Mouse (Mus musculus) brain, embryonic 18.5 days (tissue): ENCODE measurements around the gene Rbpjl.

ENCODE experiments used
- DNase-seq: peaks from one replicate; pipeline ENCODE4 v3.0.0-alpha.2; 2012; ENCODE audit warnings: low read depth, low spot score

Rbpjl gene

GRCm38 (mm10) chr2:164445399-164446085 is 42.6 kb downstream of the Rbpjl start:
- DNase-seq: no peak

- DNase-seq: no peak
Measured at GRCm38 (mm10) chr2:164446086-164446469, 43.1 kb downstream of the Rbpjl start.

GRCm38 (mm10) chr2:164448140-164448539 is 45.2 kb downstream of the Rbpjl start:
- no peak for DNase-seq

- DNase-seq: no peak
Measured at GRCm38 (mm10) chr2:164448921-164449320, 46.0 kb downstream of the Rbpjl start.

GRCm38 (mm10) chr2:164449341-164450042 is 46.6 kb downstream of the Rbpjl start:
- DNase-seq: no peak

- DNase-seq: no peak
Measured at GRCm38 (mm10) chr2:164452000-164452676, 49.2 kb downstream of the Rbpjl start.

- no peak for DNase-seq
Measured at GRCm38 (mm10) chr2:164453047-164453757, 50.3 kb downstream of the Rbpjl start.

GRCm38 (mm10) chr2:164453887-164454500 is 51.1 kb downstream of the Rbpjl start:
- DNase-seq: no peak

- no peak for DNase-seq
Measured at GRCm38 (mm10) chr2:164454846-164455245, 51.9 kb downstream of the Rbpjl start.

GRCm38 (mm10) chr2:164455421-164456190 is 52.7 kb downstream of the Rbpjl start:
- DNase-seq: no peak

GRCm38 (mm10) chr2:164456413-164456812 is 53.5 kb downstream of the Rbpjl start:
- DNase-seq: no peak

GRCm38 (mm10) chr2:164456864-164457300 is 53.9 kb downstream of the Rbpjl start, which contains the start of gene Sys1:
TSS of gene Sys1 (plus strand) at chr2:164456964.
- no peak for DNase-seq

- no peak for DNase-seq
Measured at GRCm38 (mm10) chr2:164457942-164458341, 55.0 kb downstream of the Rbpjl start.

GRCm38 (mm10) chr2:164458535-164458934 is 55.6 kb downstream of the Rbpjl start:
- no peak for DNase-seq

- peak; percentile 97 for DNase-seq
Measured at GRCm38 (mm10) chr2:164460745-164461551, 58.0 kb downstream of the Rbpjl start, which contains the start of gene Gm20458. TSS of gene Gm20458 (plus strand) at chr2:164460967.
